Mouse (Mus musculus): ENCODE measurements around the gene Ift81. TPM values are rescaled to one million over a fixed set of nuclear protein-coding genes. Genes with fewer than 3 reads are reported as not detected.

The Ift81 gene
- polyA plus RNA-seq, 1 experiment from 2014 or later, result 70.2 TPM

Other genes starting within 250 kb of the Ift81 start
- 48.3 and 50.2 TPM in 2 replicates for gene Gpn3, start 242.6 kb downstream of the Ift81 start, polyA plus RNA-seq (2015; fragmentation: Nextera tagmentation; extraction: Ambion mirVana)
- 131 and 132 TPM in 2 replicates for gene Fam216a, start 242.2 kb downstream of the Ift81 start, polyA plus RNA-seq (2015; fragmentation: Nextera tagmentation; extraction: Ambion mirVana)
- 159 and 173 TPM in 2 replicates for gene Arpc3, start 222.6 kb downstream of the Ift81 start, polyA plus RNA-seq (2015; fragmentation: Nextera tagmentation; extraction: Ambion mirVana)
- 46.7 and 51.8 TPM in 2 replicates for gene Anapc7, start 192.8 kb downstream of the Ift81 start, polyA plus RNA-seq (2015; fragmentation: Nextera tagmentation; extraction: Ambion mirVana)
- 39.4 and 41.2 TPM in 2 replicates for gene Atp2a2, start 112.3 kb downstream of the Ift81 start, polyA plus RNA-seq (2015; fragmentation: Nextera tagmentation; extraction: Ambion mirVana)
- 5.6 and 6.5 TPM in 2 replicates for gene P2rx7, start 29.4 kb upstream of the Ift81 start, polyA plus RNA-seq (2015; fragmentation: Nextera tagmentation; extraction: Ambion mirVana)
- 16.7 and 17.3 TPM in 2 replicates for gene P2rx4, start 93.0 kb upstream of the Ift81 start, polyA plus RNA-seq (2015; fragmentation: Nextera tagmentation; extraction: Ambion mirVana)
- 59.1 and 60.3 TPM in 2 replicates for gene Camkk2, start 164.9 kb upstream of the Ift81 start, polyA plus RNA-seq (2015; fragmentation: Nextera tagmentation; extraction: Ambion mirVana)
- 518 and 521 TPM in 2 replicates for gene Anapc5, start 206.8 kb upstream of the Ift81 start, polyA plus RNA-seq (2015; fragmentation: Nextera tagmentation; extraction: Ambion mirVana)
- 48.4 and 50.6 TPM in 2 replicates for gene Rnf34, start 235.5 kb upstream of the Ift81 start, polyA plus RNA-seq (2015; fragmentation: Nextera tagmentation; extraction: Ambion mirVana)